Mouse (Mus musculus) gastrocnemius, adult 2 months (tissue): ENCODE measurements at regions not wholly inside any gene's neighbourhood (a gene's known extent, or its start where the extent isn't known, plus 50 kb on each side); places are given as distances from the start of the nearest gene placed in this dataset. TPM values are rescaled to one million over a fixed set of nuclear protein-coding genes. Genes with fewer than 3 reads are reported as not detected.

Experiments used
- DNase-seq: peaks from one replicate; pipeline ENCODE4 v3.0.0; 2022
- H3K27ac ChIP-seq: fragments of 200-600 bp; 2 replicates; pipeline ENCODE4 v1.8.1; 2022; ENCODE audit warnings: mild to moderate bottlenecking
- H3K4me3 ChIP-seq: fragments of 200-600 bp; 2 replicates; pipeline ENCODE4 v1.8.1; 2022; ENCODE audit warnings: mild to moderate bottlenecking, moderate library complexity
- CTCF ChIP-seq: fragments of 200-600 bp; IDR thresholded peaks from 2 replicates; pipeline ENCODE4 v1.8.1; 2022; ENCODE audit warnings: antibody characterized with exemption, mild to moderate bottlenecking, moderate library complexity
- intact Hi-C: fragments of 180-260 bp; cut with DNase I; formaldehyde crosslinking; loops from one replicate; pipeline ENCODE4 v1.15.1; 2025
- microRNA-seq: library from miRNA; unstranded; fragments of <30 nt; microRNA quantifications from one replicate; pipeline ENCODE4 v1.2.0, GENCODE M21; 2021

DNA sequence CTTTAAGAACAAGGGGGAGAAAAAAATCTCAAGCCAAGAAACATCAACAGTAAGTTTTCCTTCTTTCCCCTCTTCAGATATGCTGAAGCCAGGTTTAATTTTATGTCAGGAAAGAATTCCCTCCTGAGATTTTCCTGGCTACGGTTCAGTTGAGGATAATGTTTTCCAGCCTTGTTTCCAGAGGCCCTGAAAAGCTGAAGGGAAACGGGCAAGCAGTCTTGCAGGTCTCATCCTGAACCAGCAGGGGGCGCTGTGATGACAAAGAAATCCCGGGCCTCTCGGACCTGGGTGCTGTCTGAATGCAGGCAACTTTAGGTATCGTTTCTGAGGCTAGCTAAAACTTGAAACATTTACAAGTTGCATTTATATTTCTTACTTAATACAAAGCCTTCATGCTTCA lies 61.5 kb upstream of the Dab2 start:
- intact Hi-C loops: loop anchor here (1.0 to 5.0 kb wide), 2 partner anchors 198 to 334 kb away; no protein-coding TSS in a partner anchor
- TF ChIP-seq CTCF: peak; percentile 98; the same call in 1 of the 2 replicates
- Histone ChIP-seq H3K4me3 (peak overlapping the region; percentile 47), H3K27ac (peak overlapping the region; percentile 66)
- peak; percentile 88 for DNase-seq

DNA sequence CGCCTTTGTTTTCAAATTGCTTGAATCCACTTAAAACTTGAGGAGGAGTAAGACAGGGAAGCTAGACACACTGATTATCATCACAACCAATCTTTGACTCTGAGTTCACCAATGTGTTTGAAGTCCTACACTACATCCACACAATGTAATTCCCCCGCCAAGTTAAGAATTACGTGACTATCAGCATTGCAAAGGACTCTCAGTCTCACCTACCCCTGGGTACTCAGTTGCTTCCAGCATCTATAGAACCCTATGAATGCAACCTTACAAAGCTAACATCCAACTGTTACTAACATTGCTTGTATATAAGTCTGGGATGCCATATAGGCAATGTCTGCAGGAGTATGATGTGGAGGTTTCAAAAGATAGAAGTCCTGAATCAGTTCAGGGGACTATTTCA lies 60.8 kb upstream of the Dab2 start:
- H3K27ac ChIP-seq: no peak overlapping the region
- H3K4me3 ChIP-seq: no peak overlapping the region
- TF ChIP-seq CTCF: no peak
- intact Hi-C loops: loop anchor here (1.0 to 5.0 kb wide), 2 partner anchors 198 to 334 kb away; no protein-coding TSS in a partner anchor
- DNase-seq: no peak

DNA sequence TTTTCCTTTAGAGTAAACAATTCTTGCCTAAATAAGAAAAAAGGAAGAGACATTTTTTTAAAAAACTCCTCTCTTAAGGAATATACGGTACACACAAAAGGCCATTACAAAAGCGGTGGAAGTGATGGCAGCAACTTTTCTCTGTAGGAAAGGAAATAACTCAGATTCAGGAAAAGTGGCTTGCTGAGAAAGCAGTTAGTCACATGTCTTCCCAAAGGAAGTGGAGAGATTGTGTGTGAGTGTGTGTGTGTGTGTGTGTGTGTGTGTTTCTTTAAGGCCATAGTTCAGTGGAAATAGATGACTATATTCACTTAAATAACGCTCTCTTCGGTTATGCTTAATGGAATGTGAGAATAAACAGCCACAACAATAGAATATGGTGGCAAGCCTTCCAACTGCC lies 57.5 kb upstream of the Dab2 start:
- intact Hi-C loops: no loop called here
- no peak overlapping the region for H3K27ac ChIP-seq
- no peak for DNase-seq
- no peak overlapping the region for H3K4me3 ChIP-seq
- TF ChIP-seq CTCF: no peak

DNA sequence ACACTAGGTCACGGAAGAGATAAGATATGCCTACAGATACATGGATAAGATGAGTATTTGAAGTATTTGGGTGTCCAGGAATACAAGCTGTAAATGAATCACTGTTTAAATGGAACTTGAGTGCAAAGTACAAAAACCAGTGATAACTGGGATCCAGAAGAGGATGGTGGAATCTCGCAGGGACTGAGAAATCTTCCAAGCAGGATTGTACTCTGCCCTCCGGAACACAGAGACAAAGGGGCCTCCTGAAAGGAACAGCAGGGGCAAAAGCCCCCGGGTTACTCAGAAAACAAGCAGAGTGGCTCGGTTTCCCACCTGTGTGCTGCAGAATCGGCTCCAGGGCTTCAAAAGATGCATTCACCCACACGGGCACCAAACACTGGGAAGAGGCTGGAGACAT lies 55.2 kb upstream of the Dab2 start:
- no peak for TF ChIP-seq CTCF
- intact Hi-C loops: no loop called here
- no peak overlapping the region for H3K4me3 ChIP-seq

DNA sequence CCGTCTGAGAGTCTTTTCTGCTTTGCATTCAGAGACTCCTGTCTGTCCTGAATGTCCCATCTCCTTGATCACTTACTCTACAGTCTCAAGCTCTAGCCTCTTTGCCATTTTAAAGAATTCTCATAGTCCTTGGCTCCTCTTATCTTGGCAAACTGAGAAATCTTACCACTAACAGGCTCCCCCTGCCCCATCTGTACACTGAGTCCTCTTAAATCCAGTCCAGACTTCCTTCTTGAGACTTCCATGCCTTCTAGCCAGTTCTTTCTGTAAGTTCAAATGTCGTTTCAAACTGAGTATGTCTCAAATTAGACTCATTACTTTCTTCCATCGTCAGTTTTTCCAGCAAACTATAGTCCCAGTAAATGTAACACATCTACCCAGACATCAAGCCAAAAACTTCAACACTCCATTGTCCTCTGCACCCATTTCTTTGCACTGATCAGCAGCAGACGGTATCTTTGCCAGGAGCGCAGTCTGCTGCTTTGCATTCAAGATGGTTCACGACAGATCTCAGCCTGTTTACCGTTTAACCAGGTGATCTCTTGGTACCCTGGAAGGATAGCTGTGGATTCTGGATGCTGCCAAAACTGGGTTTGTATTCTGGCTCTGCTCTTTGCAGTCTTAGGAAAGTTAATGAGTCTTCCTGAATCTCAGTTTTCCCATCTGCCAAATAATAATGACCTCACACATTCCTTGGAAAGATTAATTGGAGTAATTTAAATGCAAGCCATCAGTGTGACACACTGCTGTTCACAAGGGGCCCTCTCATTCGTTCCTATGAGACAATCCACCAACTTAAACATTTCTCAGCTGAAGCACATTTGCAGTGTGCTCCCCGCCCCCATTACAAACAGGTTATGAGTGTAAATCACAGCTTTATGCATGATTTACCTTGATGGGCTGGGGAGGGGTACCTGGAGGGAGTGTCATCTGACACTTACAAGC lies 53.4 kb upstream of the Dab2 start:
- TF ChIP-seq CTCF: no peak
- no peak overlapping the region for H3K27ac ChIP-seq
- H3K4me3 ChIP-seq: no peak overlapping the region
- intact Hi-C loops: no loop called here
- no peak for DNase-seq

More for the DNA sequence above, 55.2 kb upstream of the Dab2 start:
- DNase-seq: no peak
- H3K27ac ChIP-seq: no peak overlapping the region

DNA sequence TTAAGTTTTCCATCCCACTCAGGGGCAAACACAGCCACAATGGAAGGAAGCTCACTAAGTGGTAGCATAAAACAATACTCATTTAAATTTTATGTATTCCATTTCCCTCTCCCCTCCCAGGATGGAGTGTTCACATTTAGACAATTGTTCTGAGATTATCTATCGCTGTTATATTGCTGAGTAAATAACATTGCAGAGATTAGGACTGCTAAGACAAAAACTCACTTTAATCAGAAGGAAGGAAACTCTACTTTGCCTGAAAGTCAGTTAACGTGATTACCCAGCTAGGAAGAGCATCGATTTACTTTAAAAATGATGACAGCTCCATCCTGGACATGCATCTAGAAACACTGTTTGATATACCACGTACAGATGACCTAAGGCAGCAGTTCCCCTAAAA lies 51.1 kb upstream of the Dab2 start:
- Histone ChIP-seq H3K27ac (no peak overlapping the region), H3K4me3 (no peak overlapping the region)
- intact Hi-C loops: no loop called here
- no peak for TF ChIP-seq CTCF
- DNase-seq: no peak

Small RNA genes lying in the stretch of these regions (microRNA-seq; reads per million reads assigned to microRNA genes)
- not detected for gene Gm27760
